Mouse (Mus musculus): Measurements from ENCODE around the gene Cbr2.
"Not testable (repeated sequence)": the region's sequence is repeated elsewhere in the genome, so short reads cannot be mapped to it uniquely, and the experiment has no call there.

Cbr2 gene

GRCm38 (mm10) chr11:120731858-120732680 is at the start of gene Cbr2:
Gene Cbr2 (minus strand): TSS chr11:120732114.
- no peak for DNase-seq (ENCODE audit: low spot score)

- DNase-seq (ENCODE audit: low spot score) = not testable (repeated sequence)
Measured at GRCm38 (mm10) chr11:120781361-120781760, 49.4 kb upstream of the Cbr2 start.

GRCm38 (mm10) chr11:120779876-120780275 is 48.0 kb upstream of the Cbr2 start:
- DNase-seq (ENCODE audit: low spot score) = no peak

GRCm38 (mm10) chr11:120777123-120777522 is 45.2 kb upstream of the Cbr2 start:
- DNase-seq (ENCODE audit: low spot score) = no peak

- peak; percentile 88 for DNase-seq (ENCODE audit: low spot score)
Measured at GRCm38 (mm10) chr11:120775774-120776469, 44.0 kb upstream of the Cbr2 start.

- no peak for DNase-seq (ENCODE audit: low spot score)
Measured at GRCm38 (mm10) chr11:120773463-120774190, 41.7 kb upstream of the Cbr2 start.

- DNase-seq (ENCODE audit: low spot score) = no peak
Measured at GRCm38 (mm10) chr11:120772749-120773148, 40.8 kb upstream of the Cbr2 start.

GRCm38 (mm10) chr11:120768206-120768605 is 36.3 kb upstream of the Cbr2 start:
- DNase-seq (ENCODE audit: low spot score) = no peak

GRCm38 (mm10) chr11:120767023-120767422 is 35.1 kb upstream of the Cbr2 start:
- DNase-seq (ENCODE audit: low spot score) = not testable (repeated sequence)

- not testable (repeated sequence) for DNase-seq (ENCODE audit: low spot score)
Measured at GRCm38 (mm10) chr11:120763121-120763999, 31.4 kb upstream of the Cbr2 start.

- not testable (repeated sequence) for DNase-seq (ENCODE audit: low spot score)
Measured at GRCm38 (mm10) chr11:120762672-120763041, 30.7 kb upstream of the Cbr2 start, which contains the start of gene Hmga1b. Gene Hmga1b (plus strand): TSS chr11:120762794.

- DNase-seq (ENCODE audit: low spot score) = no peak
Measured at GRCm38 (mm10) chr11:120761811-120762671, 30.1 kb upstream of the Cbr2 start.

- no peak for DNase-seq (ENCODE audit: low spot score)
Measured at GRCm38 (mm10) chr11:120760236-120760635, 28.3 kb upstream of the Cbr2 start.

- no peak for DNase-seq (ENCODE audit: low spot score)
Measured at GRCm38 (mm10) chr11:120751606-120752005, 19.7 kb upstream of the Cbr2 start.

- peak; percentile 44 for DNase-seq (ENCODE audit: low spot score)
Measured at GRCm38 (mm10) chr11:120749430-120749829, 17.5 kb upstream of the Cbr2 start.

GRCm38 (mm10) chr11:120747974-120748373 is 16.1 kb upstream of the Cbr2 start:
- no peak for DNase-seq (ENCODE audit: low spot score)

- DNase-seq (ENCODE audit: low spot score) = no peak
Measured at GRCm38 (mm10) chr11:120744121-120744701, 12.3 kb upstream of the Cbr2 start.

- DNase-seq (ENCODE audit: low spot score) = no peak
Measured at GRCm38 (mm10) chr11:120740981-120741380, 9.1 kb upstream of the Cbr2 start.

- DNase-seq (ENCODE audit: low spot score) = no peak
Measured at GRCm38 (mm10) chr11:120736424-120736823, 4.5 kb upstream of the Cbr2 start.

GRCm38 (mm10) chr11:120733521-120733920 is 1.6 kb upstream of the Cbr2 start:
- no peak for DNase-seq (ENCODE audit: low spot score)
